Mouse (Mus musculus) mouse trophoblast stem cell (cell line): ENCODE data around the gene Hormad1.
"Not testable (repeated sequence)": the region's sequence is repeated elsewhere in the genome, so short reads cannot be mapped to it uniquely, and the experiment has no call there.

Source experiments
- in situ Hi-C, 2 experiments: fragments of 300-500 bp; cut with MseI, MboI; formaldehyde crosslinking; loops; 2 replicates in 1 of 2; 3 replicates in 1 of 2; pipeline ENCODE4 v1.15.1; 2025

Hormad1 gene

DNA sequence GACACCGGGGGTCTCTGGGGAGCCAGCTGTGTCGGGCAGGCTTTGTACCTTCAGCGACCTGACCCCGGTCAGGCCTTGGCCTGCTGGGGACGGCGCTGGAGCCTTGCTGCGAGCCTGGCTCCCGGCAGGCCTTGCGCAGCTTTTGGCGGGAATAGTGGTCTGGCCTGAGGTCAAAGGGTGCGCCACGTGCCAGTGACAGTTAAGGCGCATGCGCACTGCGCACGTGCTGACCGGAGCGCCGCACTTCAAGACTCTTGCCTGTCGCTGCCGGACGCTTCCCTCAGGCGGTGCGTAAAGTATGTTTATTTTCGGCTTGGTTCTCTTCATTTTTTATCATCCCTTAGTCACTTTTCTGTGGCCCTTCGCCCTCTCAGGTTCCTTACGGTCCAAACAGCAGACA, at the start of gene Hormad1:
Hormad1 (plus strand) TSS at position 241 of the 400 bp plus-strand sequence.
- in situ Hi-C loops, result no loop called here

DNA sequence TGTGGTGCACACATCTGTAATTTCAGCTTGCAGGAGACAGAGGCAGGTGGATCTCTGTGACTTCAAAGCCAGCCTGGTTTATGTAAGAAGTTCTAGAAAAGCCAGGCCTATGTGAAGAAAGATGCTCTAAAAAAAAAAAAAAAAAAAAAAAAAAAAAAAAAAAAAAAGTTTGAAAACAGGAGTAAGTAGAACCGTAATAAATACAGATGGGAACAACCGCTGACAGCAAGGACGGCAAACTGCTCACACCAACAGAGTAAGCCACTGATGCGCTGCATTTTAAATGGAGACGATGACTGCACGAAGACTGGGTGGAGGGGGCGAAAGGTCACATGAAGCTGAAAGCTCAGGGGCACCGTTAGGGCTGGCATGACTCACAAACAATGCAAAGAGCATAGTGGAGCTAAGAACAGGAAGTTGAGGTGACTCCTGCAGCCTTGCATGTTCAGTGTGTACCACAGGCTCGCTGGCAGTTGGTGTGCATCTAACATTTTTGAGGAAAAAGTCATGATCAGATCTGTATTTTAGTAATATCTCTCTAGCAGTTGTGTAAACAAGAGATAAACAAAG, 47.8 kb upstream of the Hormad1 start:
- in situ Hi-C loops, result no loop called here

- in situ Hi-C loops, result no loop called here
Measured at GRCm38 (mm10) chr3:95516614-95517041, 42.8 kb upstream of the Hormad1 start.

GRCm38 (mm10) chr3:95517493-95517898, 42.0 kb upstream of the Hormad1 start:
- in situ Hi-C loops, result no loop called here

DNA sequence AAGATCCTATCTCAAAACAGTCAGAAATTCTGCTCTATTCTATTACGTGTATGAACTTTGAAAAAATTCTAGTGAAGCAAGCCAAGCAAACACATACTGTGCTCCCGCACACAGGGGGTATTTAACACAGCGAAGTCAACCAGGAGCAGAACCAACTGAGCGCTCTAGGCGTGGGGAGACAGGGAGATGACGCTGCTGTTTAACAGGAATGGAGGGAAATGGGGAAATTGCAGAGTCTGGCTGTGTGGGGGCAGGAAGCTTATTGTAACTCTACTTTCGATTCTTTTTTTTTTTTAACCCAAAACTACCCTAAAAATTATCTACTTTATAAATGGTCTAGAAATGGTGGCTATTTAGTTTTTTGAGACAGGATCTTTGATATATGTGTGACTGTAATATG, 40.6 kb upstream of the Hormad1 start:
- in situ Hi-C loops, result no loop called here

DNA sequence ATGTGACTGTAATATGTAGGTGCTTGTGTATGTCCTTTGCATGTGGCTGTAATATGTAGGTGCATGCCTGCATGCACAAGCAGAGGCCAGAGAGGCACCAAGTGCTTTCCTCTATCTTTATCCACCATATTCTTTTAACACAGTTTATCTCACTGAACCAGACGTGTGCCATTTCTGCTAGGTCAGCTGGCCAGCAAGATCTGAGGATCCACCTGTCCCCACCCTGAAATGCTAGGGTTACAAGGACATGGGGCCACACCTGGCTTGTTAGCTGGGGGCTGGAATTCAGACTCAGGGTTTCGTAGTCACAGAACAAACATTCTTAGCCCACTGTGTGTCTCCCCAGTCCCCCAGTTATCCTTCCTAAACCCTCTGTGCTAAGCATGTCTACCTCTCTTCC, 40.2 kb upstream of the Hormad1 start:
- in situ Hi-C loops, result no loop called here

GRCm38 (mm10) chr3:95520100-95520499, 39.4 kb upstream of the Hormad1 start:
- in situ Hi-C loops, result no loop called here

DNA sequence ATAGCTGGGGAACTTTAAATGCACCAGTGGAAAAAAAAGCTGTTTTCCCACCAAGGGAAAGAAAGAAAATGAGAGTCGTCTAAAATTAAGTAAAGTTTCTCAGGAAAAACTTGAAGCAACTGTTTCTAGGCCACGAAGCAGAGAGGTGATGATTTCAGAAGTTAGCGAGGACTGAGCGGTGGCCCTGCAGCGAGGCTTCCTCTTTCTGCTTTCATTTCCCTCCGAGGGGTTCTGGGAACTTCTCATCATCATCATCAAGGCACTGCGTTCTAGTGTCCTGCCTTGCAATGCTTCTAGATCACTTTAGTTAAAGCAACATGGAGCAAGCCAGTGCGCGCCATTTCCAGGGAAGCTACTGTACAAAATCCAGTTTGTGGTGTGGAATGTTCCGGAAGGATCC, 38.3 kb upstream of the Hormad1 start:
- in situ Hi-C loops, result no loop called here

DNA sequence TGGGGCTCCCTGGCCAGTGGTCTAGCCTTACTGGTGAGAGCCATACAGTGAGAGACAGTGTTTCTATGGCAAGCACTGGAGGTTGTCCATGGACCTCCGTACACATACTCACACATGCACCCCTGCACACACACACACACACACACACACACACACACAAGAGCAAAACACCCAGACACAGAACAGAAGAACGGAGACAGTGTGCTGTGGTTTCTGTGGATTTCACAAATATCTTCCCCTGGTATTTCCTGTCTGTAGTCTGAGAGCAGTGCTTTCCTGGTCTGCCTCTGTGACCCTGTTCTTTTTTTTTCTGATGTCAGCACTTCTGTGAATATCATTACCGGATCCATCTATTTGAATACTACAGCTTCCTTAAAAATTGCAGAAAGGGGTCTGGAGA, 35.8 kb upstream of the Hormad1 start:
- in situ Hi-C loops, result no loop called here

DNA sequence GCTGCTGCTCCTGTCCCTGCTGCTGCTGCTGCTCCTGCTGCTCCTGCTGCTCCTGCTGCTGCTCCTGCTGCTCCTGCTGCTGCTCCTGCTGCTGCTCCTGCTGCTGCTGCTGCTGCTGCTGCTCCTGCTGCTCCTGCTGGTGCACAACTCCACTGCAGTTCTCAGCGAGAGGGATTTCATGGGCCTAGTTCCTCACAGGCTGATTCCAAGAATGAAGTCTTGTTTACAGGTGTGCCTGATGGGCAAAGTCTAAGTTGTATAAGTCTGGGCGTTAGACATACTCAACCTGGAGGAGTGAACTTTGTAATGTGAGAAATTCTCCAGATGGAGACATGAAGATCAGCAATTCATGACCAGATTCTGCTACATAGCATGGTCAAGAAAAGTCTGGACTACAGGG, 34.8 kb upstream of the Hormad1 start:
- in situ Hi-C loops, result no loop called here

GRCm38 (mm10) chr3:95526111-95526510, 33.4 kb upstream of the Hormad1 start:
- in situ Hi-C loops, result no loop called here

DNA sequence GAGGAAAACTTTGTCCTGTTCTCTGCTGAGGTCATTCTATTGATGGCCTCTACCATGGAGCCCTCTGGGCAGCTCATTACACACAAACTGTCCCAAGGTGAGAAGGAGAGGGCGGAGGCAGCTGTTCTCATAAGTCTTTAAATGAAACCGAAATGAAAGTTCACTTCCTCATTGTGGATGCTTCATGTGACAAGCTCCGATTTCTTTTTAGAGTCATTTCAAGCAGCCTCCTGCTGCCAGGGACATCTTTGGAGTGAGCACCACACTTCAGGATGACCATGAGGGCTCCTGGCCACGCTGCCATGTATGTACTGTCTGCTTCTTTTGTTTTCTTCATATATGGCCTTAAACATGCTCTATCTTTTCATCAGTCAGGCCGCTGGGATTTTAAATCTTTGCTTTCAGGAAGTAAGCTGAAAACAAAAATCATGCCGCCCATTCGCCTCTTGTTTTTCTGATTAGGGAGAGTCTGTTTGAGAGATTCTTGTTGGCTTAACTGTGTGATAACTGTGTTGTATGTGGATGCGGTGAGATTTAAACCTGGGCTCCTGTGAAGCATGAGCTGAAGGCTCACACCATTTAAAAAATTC, 32.8 kb upstream of the Hormad1 start, which contains the start of gene Ctss:
Ctss (plus strand) TSS at position 165 of the 590 bp plus-strand sequence.
- in situ Hi-C loops, result no loop called here

DNA sequence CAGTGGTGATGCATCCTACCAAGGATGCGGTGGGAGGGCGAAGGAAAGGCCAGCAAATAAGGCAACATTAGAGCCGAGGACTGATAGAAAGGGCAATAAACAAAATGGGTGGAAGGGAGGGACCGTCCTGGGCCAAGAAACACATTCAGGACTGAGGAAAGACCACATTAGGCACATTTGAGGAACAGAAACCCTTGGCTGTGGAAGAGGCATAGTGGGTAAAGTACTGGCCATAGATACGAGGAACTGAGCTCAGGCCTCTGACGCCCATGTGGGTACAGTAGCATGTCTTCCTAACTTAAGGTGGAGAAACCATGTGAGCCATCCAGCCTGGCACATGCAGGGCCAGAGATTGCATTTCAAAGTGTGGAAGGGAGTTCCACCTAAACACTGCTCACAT, 29.7 kb upstream of the Hormad1 start:
- in situ Hi-C loops, result no loop called here

DNA sequence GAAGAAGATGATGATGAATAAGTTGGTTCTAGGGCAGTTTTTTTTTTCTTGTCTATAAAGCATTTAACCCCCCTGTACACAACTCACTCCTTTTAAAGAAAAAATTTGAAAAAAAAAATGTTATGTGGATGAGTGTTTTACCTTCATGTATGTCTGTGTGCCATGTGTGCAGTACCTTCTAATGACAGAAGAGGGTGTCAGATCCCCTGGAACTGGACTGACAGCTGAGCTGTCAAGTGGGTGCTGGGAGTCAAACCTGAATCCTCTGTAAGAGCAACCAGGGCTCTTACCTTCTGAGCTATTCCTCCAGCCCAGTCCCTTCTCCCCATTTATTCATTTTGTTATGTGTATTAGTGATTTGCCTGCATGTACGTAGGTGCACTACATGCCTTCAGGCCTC, 28.5 kb upstream of the Hormad1 start:
- in situ Hi-C loops, result no loop called here

GRCm38 (mm10) chr3:95533364-95533763, 26.1 kb upstream of the Hormad1 start:
- in situ Hi-C loops, result no loop called here

DNA sequence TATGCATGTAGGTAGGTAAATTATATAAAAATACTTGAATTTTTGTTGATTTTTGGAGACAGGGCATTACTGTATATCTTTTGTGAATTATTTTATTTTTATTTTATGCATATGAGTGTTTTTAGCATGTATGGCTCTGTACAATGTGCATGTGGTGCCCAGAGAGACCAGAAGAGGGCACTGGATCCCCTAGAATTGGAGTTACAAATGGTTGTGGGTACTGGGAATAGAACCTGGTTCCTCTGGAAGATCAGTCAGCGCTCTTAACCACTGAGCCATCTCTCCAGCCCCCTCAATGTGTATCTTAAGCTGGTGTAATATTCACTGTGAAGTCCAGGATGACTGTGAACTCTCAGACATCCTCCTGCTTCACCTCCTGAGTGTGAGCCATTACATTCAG, 24.6 kb upstream of the Hormad1 start:
- in situ Hi-C loops, result no loop called here

- in situ Hi-C loops, result no loop called here
Measured at GRCm38 (mm10) chr3:95538936-95539335, 20.5 kb upstream of the Hormad1 start.

DNA sequence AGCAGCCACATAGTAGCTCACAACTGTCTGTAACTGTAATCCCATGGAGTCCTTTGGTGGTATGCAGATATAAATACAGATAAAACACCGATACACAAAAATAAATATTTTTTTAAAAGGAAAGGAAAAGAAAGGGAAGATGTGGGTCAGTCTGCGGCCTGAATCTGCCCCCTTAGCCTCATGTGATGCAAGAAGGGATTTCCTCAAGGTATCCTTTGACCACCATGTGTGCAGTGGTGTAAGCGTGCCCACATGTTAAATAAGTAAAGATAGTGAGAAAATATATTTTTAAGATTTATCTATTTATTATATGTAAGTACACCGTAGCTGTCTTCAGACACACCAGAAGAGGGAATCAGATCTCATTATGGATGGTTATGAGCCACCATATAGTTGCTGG, 19.6 kb upstream of the Hormad1 start:
- in situ Hi-C loops, result no loop called here

- in situ Hi-C loops, result not testable (repeated sequence)
Measured at GRCm38 (mm10) chr3:95541186-95541585, 18.3 kb upstream of the Hormad1 start.

DNA sequence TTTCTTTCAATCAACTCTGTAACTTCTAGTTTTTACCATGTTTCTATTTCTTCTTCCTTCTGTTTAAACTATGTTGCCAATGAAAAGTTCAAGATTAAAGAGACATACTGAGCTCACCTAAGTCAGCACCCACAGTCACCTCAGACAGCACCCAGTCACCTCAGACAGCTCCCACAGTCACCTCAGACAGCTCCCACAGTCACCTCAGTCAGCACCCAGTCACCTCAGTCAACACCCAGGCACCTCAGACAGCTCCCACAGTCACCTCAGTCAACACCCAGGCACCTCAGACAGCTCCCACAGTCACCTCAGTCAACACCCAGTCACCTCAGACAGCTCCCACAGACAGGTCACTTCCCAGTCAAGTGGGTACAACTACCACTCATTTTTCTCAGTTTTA, 17.3 kb upstream of the Hormad1 start:
- in situ Hi-C loops, result no loop called here

DNA sequence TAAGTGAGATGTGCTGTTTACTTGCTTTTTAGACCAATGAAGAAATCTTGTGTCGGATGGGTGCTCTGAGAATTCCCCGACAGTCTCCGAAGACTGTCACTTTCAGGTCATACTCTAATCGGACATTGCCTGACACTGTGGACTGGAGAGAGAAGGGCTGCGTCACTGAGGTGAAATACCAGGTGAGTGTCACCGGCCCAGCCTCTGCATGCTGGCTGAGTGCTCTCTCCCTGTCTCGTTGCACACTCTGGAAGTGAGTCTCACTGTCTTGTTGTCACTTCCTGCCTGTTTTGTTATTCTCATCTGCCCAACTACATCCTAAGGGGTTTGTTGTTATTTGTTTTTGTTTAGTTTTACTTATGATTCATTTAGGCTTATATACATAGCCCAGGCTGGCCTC, 16.5 kb upstream of the Hormad1 start:
- in situ Hi-C loops, result no loop called here

- in situ Hi-C loops, result no loop called here
Measured at GRCm38 (mm10) chr3:95550176-95550575, 9.3 kb upstream of the Hormad1 start.

DNA sequence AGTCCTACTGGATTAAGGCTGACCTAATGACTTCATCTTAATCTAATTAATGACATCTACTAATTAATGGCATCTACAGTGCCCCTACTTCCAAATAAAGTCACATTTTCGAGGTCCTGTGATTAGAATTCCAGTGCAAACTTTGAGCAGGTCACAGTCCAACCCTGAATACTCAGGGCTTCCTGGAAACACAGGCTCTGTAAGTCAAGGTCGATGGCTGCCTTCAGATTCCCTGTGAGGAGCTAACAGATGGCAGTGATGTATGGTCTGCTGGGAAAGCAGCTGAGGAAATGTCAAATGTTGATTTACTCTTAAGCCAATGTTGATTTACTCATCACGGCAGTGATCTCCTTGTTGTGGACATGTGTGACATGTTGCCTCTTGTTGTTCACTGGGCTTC, 5.5 kb upstream of the Hormad1 start:
- in situ Hi-C loops, result no loop called here

DNA sequence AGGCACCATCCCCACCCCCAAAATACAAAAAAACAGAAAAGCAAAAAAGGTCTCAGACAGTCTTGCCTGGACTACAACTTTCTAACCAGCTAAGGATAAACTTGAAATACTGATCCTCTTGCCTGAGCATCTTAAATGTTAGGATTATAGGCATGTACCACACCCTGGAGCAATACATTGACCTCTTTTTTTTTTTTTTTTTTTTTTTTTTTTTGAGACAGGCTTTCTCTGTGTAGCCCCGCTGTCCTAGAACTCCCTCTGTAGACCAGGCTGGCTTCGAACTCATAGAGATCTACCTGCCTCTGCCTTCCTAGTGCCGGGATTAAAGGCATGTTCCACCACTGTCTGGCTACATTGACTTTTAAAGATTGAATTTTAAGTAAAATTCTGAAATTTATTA, 1.3 kb downstream of the Hormad1 start:
- in situ Hi-C loops, result no loop called here
